Mouse (Mus musculus): Measurements from ENCODE around the gene Gm20388. TPM values are rescaled to one million over a fixed set of nuclear protein-coding genes. Genes with fewer than 3 reads are reported as not detected.

The Gm20388 gene
- total RNA-seq, 1 experiment: 27.0 TPM

DNA sequence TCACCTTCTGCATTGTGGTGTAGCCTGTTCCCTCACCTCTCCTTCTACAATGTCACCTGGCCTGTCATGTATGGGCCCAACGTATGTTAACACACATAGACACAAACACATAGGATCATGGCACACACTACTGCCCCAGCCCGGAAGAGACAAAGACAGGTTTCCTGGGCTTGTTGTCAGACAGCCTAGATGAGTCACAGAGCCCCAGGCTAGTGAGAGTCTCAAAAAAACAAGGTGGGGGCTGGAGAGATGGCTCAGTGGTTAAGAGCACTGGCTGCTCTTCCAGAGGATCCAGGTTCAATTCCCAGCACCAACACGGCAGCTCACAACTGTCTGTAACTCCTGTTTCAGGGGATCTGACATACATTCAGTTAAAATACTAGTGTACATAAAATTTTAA, 2967.6 kb downstream of the Gm20388 start:
- no peak for TF ChIP-seq MAFK (IDR thresholded peaks at IDR 0.05; ENCODE audit: insufficient read depth, low read depth, low read length)
- no peak for TF ChIP-seq HCFC1 (IDR thresholded peaks at IDR 0.05; ENCODE audit: borderline replicate concordance, insufficient read depth, low read length)
- TF ChIP-seq CHD2 (IDR thresholded peaks at IDR 0.05; ENCODE audit: low read depth, low read length): no peak
- Histone ChIP-seq H3K27ac (ENCODE audit: insufficient read depth, low read depth, low read length, poor library complexity, severe bottlenecking) (no peak overlapping the region), H3K9me3 (ENCODE audit: control insufficient read depth, insufficient read depth, low read depth, low read length) (no peaks in the 10 kb centered on the region), H3K9ac (ENCODE audit: insufficient read depth, low read depth, low read length, poor library complexity, severe bottlenecking) (no peak overlapping the region), H3K36me3 (ENCODE audit: control insufficient read depth, insufficient read depth, low read length, poor library complexity, severe bottlenecking) (peaks cover 9% of the 10 kb centered on the region), H3K4me1 (ENCODE audit: control insufficient read depth in 2 of 2, insufficient read depth in 2 of 2, low read length in 2 of 2, poor library complexity in 1 of 2) (peaks cover 0 to 7% of the 10 kb centered on the region in 2 experiments; a peak in 2 of 4 replicates), H3K4me3 (ENCODE audit: insufficient read depth in 1 of 2, low read depth in 1 of 2, low read length in 2 of 2, poor library complexity in 1 of 2, severe bottlenecking in 1 of 2) (no peak overlapping the region)
- in situ Hi-C loops (cut with MboI; ENCODE audit: low sequenced_read_pairs in 2 of 2, unreplicated experiment in 2 of 2): no loop called here
- DNase-seq (ENCODE audit: low read depth, low spot score): no peak

DNA sequence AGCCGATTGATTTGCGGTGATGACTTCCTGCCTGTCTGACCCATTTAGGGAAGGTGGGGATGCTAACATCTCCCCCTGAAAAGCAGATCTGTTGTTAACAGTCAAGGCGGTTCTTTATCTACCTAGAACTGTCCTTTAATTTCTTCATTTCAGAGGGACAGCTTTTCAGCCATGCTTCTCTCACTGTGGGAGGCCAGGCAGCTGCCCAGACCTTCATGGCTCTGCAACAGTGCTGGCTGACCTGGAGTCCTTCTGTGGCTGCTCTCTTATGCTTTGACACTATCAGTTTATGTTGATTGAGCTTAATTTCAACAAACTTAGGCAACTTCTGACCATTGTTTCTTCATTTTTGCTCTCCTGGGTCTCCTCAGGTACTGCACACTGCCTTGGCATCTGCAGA, 2969.7 kb downstream of the Gm20388 start:
- peaks cover 0 to 7% of the 10 kb centered on the region in 2 experiments; a peak in 2 of 4 replicates for H3K4me1 ChIP-seq (ENCODE audit: control insufficient read depth in 2 of 2, insufficient read depth in 2 of 2, low read length in 2 of 2, poor library complexity in 1 of 2)
- H3K36me3 ChIP-seq (ENCODE audit: control insufficient read depth, insufficient read depth, low read length, poor library complexity, severe bottlenecking): peaks cover 27% of the 10 kb centered on the region
- TF ChIP-seq MAFK (IDR thresholded peaks at IDR 0.05; ENCODE audit: insufficient read depth, low read depth, low read length) (no peak), HCFC1 (IDR thresholded peaks at IDR 0.05; ENCODE audit: borderline replicate concordance, insufficient read depth, low read length) (no peak), ZNF384 (IDR thresholded peaks at IDR 0.05; ENCODE audit: low read depth, low read length) (no peak), ZC3H11A (IDR thresholded peaks at IDR 0.05; ENCODE audit: borderline replicate concordance, low read depth, low read length) (no peak)
- H3K27ac ChIP-seq (ENCODE audit: insufficient read depth, low read depth, low read length, poor library complexity, severe bottlenecking): no peak overlapping the region
- H3K9ac ChIP-seq (ENCODE audit: insufficient read depth, low read depth, low read length, poor library complexity, severe bottlenecking): no peak overlapping the region
- H3K4me3 ChIP-seq (ENCODE audit: insufficient read depth in 1 of 2, low read depth in 1 of 2, low read length in 2 of 2, poor library complexity in 1 of 2, severe bottlenecking in 1 of 2): no peak overlapping the region
- in situ Hi-C loops (cut with MboI; ENCODE audit: low sequenced_read_pairs in 2 of 2, unreplicated experiment in 2 of 2): no loop called here
- no peak for DNase-seq (ENCODE audit: low read depth, low spot score)
- H3K9me3 ChIP-seq (ENCODE audit: control insufficient read depth, insufficient read depth, low read depth, low read length): no peaks in the 10 kb centered on the region

DNA sequence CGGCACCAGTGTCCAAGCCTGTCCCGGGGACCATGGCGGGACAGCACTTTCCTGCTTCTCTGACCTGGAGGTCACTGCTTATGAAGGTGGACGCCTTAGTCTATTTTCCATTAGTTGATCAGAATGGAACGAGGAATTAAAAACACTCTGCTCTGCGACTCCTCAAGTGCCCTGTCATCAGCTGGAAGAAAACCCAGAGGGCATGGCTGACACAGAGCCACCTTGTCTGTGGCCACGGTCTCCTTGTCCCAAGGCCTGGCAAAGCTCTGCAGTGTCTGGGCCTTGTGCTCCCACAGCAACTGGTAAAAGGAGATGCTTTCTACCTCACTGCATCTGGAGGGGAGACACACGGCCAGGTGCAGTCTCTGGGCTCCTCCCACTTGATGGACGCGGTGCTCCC, 2973.0 kb downstream of the Gm20388 start:
- no peak overlapping the region for H3K9ac ChIP-seq (ENCODE audit: insufficient read depth, low read depth, low read length, poor library complexity, severe bottlenecking)
- no peaks in the 10 kb centered on the region for H3K9me3 ChIP-seq (ENCODE audit: control insufficient read depth, insufficient read depth, low read depth, low read length)
- H3K27ac ChIP-seq (ENCODE audit: insufficient read depth, low read depth, low read length, poor library complexity, severe bottlenecking): no peak overlapping the region
- H3K36me3 ChIP-seq (ENCODE audit: control insufficient read depth, insufficient read depth, low read length, poor library complexity, severe bottlenecking): peaks cover 58% of the 10 kb centered on the region
- H3K4me3 ChIP-seq (ENCODE audit: insufficient read depth in 1 of 2, low read depth in 1 of 2, low read length in 2 of 2, poor library complexity in 1 of 2, severe bottlenecking in 1 of 2): no peak overlapping the region
- H3K4me1 ChIP-seq (ENCODE audit: control insufficient read depth in 2 of 2, insufficient read depth in 2 of 2, low read length in 2 of 2, poor library complexity in 1 of 2): peaks cover 0 to 7% of the 10 kb centered on the region in 2 experiments; a peak in 2 of 4 replicates
- no peak for TF ChIP-seq ZNF384 (IDR thresholded peaks at IDR 0.05; ENCODE audit: low read depth, low read length)
- no peak for TF ChIP-seq HCFC1 (IDR thresholded peaks at IDR 0.05; ENCODE audit: borderline replicate concordance, insufficient read depth, low read length)
- no peak for TF ChIP-seq MAFK (IDR thresholded peaks at IDR 0.05; ENCODE audit: insufficient read depth, low read depth, low read length)
- no peak for TF ChIP-seq CHD2 (IDR thresholded peaks at IDR 0.05; ENCODE audit: low read depth, low read length)
- TF ChIP-seq ZC3H11A (IDR thresholded peaks at IDR 0.05; ENCODE audit: borderline replicate concordance, low read depth, low read length): no peak
- in situ Hi-C loops (cut with MboI; ENCODE audit: low sequenced_read_pairs in 2 of 2, unreplicated experiment in 2 of 2): no loop called here
- DNase-seq (ENCODE audit: low read depth, low spot score): no peak

DNA sequence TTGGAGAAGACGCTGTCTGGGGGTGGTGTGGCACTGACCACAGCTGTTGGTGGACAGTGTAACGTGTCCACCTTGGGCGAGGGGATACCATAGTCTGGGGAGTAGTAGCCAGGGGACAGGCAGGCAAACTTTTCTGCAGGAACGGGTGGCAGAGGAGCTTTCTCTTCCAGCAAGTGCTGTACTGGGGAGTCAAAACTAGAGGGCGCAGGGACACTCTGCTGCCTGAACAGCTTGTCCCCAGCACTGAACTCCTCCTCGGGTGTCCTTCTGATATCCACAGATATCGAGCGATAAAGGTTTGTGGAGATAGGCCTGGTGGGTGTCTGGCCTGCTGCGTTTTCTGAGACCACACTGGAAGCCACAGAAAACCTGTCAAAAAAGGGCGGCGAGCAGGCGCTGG, 2980.8 kb downstream of the Gm20388 start:
- Histone ChIP-seq H3K27ac (ENCODE audit: insufficient read depth, low read depth, low read length, poor library complexity, severe bottlenecking) (no peak overlapping the region), H3K4me3 (ENCODE audit: insufficient read depth in 1 of 2, low read depth in 1 of 2, low read length in 2 of 2, poor library complexity in 1 of 2, severe bottlenecking in 1 of 2) (no peak overlapping the region), H3K9ac (ENCODE audit: insufficient read depth, low read depth, low read length, poor library complexity, severe bottlenecking) (no peak overlapping the region), H3K4me1 (ENCODE audit: control insufficient read depth in 2 of 2, insufficient read depth in 2 of 2, low read length in 2 of 2, poor library complexity in 1 of 2) (no peaks in the 10 kb centered on the region), H3K9me3 (ENCODE audit: control insufficient read depth, insufficient read depth, low read depth, low read length) (no peaks in the 10 kb centered on the region), H3K36me3 (ENCODE audit: control insufficient read depth, insufficient read depth, low read length, poor library complexity, severe bottlenecking) (peaks cover 93% of the 10 kb centered on the region)
- DNase-seq (ENCODE audit: low read depth, low spot score): no peak
- TF ChIP-seq ZC3H11A (IDR thresholded peaks at IDR 0.05; ENCODE audit: borderline replicate concordance, low read depth, low read length) (no peak), MAFK (IDR thresholded peaks at IDR 0.05; ENCODE audit: insufficient read depth, low read depth, low read length) (no peak), ZNF384 (IDR thresholded peaks at IDR 0.05; ENCODE audit: low read depth, low read length) (no peak), HCFC1 (IDR thresholded peaks at IDR 0.05; ENCODE audit: borderline replicate concordance, insufficient read depth, low read length) (no peak), CHD2 (IDR thresholded peaks at IDR 0.05; ENCODE audit: low read depth, low read length) (no peak)
- in situ Hi-C loops (cut with MboI; ENCODE audit: low sequenced_read_pairs in 2 of 2, unreplicated experiment in 2 of 2): no loop called here

DNA sequence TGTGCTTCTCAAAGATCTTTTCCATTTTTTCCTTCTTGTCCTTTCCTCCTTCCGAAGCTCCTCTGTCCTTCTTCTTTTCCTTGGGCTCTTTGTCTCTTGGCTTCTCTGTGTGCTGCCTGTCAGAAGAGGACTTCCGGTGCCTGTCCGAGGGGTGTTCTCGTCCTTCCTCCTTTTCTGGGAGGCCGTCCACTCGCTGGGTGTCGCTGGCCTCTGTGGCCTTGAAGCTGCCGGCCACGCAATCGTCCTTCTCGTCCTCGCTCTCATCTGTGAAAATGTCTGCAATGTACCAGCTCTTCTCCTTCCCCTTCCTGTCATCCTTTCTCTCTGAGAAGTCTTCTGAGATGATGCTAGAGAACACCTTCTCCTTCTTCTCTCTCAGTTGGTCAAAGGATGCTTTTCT, 2982.8 kb downstream of the Gm20388 start:
- DNase-seq (ENCODE audit: low read depth, low spot score): no peak
- H3K4me1 ChIP-seq (ENCODE audit: control insufficient read depth in 2 of 2, insufficient read depth in 2 of 2, low read length in 2 of 2, poor library complexity in 1 of 2): no peaks in the 10 kb centered on the region
- H3K4me3 ChIP-seq (ENCODE audit: insufficient read depth in 1 of 2, low read depth in 1 of 2, low read length in 2 of 2, poor library complexity in 1 of 2, severe bottlenecking in 1 of 2): no peak overlapping the region
- no peak for TF ChIP-seq ZC3H11A (IDR thresholded peaks at IDR 0.05; ENCODE audit: borderline replicate concordance, low read depth, low read length)
- TF ChIP-seq CHD2 (IDR thresholded peaks at IDR 0.05; ENCODE audit: low read depth, low read length): no peak
- TF ChIP-seq ZNF384 (IDR thresholded peaks at IDR 0.05; ENCODE audit: low read depth, low read length): no peak
- TF ChIP-seq MAFK (IDR thresholded peaks at IDR 0.05; ENCODE audit: insufficient read depth, low read depth, low read length): no peak
- TF ChIP-seq HCFC1 (IDR thresholded peaks at IDR 0.05; ENCODE audit: borderline replicate concordance, insufficient read depth, low read length): no peak
- H3K36me3 ChIP-seq (ENCODE audit: control insufficient read depth, insufficient read depth, low read length, poor library complexity, severe bottlenecking): peaks cover 87% of the 10 kb centered on the region
- no peaks in the 10 kb centered on the region for H3K9me3 ChIP-seq (ENCODE audit: control insufficient read depth, insufficient read depth, low read depth, low read length)
- H3K9ac ChIP-seq (ENCODE audit: insufficient read depth, low read depth, low read length, poor library complexity, severe bottlenecking): no peak overlapping the region
- no peak overlapping the region for H3K27ac ChIP-seq (ENCODE audit: insufficient read depth, low read depth, low read length, poor library complexity, severe bottlenecking)
- in situ Hi-C loops (cut with MboI; ENCODE audit: low sequenced_read_pairs in 2 of 2, unreplicated experiment in 2 of 2): no loop called here
